Mouse (Mus musculus) neural tube, embryonic 12.5 days (tissue): ENCODE measurements around the gene Olfr728. TPM values are rescaled to one million over a fixed set of nuclear protein-coding genes. Genes with fewer than 3 reads are reported as not detected.

Source experiments
- ATAC-seq: fragments of 200-750 bp; cut with Nextera tagmentation; 2 replicates; pipeline ENCODE4 v1.8.0; 2017; ENCODE audit warnings: low read depth, mild to moderate bottlenecking, moderate TSS enrichment, moderate library complexity; ENCODE audit not compliant: low FRiP score
- H3K27ac ChIP-seq: fragments of 300-500 bp; sonication (generic); 2 replicates; pipeline ENCODE4 v1.5.1; 2016
- H3K27me3 ChIP-seq: fragments of 300-500 bp; sonication (generic); replicated peaks from 2 replicates; pipeline ENCODE4 v1.6.1; 2016; ENCODE audit warnings: mild to moderate bottlenecking
- H3K36me3 ChIP-seq: fragments of 300-500 bp; sonication (generic); 2 replicates; pipeline ENCODE4 v1.6.1; 2016; ENCODE audit warnings: mild to moderate bottlenecking
- H3K4me1 ChIP-seq: fragments of 300-500 bp; sonication (generic); 2 replicates; pipeline ENCODE4 v1.6.1; 2016
- H3K4me2 ChIP-seq: fragments of 300-500 bp; sonication (generic); replicated peaks from 2 replicates; pipeline ENCODE4 v1.6.1; 2016; ENCODE audit warnings: mild to moderate bottlenecking
- H3K4me3 ChIP-seq: fragments of 300-500 bp; sonication (generic); 2 replicates; pipeline ENCODE4 v1.5.1; 2016
- H3K9ac ChIP-seq: fragments of 300-500 bp; sonication (generic); 2 replicates; pipeline ENCODE4 v1.6.1; 2016; ENCODE audit warnings: mild to moderate bottlenecking
- H3K9me3 ChIP-seq: fragments of 300-500 bp; sonication (generic); 2 replicates; pipeline ENCODE4 v1.6.1; 2016; ENCODE audit warnings: mild to moderate bottlenecking
- WGBS: fragments of 180-500 bp; shearing (Covaris S2); methylation state at CpG from one replicate; pipeline ENCODE4 v1.1.7; 2016; 5-methylcytosine and 5-hydroxymethylcytosine counted together
- polyA plus RNA-seq: library from polyadenylated mRNA; unstranded; fragments of >200 nt; fragmentation: Nextera tagmentation; extraction: Ambion mirVana; gene quantifications from 2 replicates; pipeline ENCODE4 v1.2.1, GENCODE M21; 2016

Olfr728 gene
- polyA plus RNA-seq: not detected in 2 replicates

GRCm38 (mm10) chr14:50142580-50142979, at the start of gene Olfr728:
Olfr728 (minus strand) TSS chr14:50142680.
- no peak within 1 kb of the TSS for H3K27ac ChIP-seq
- H3K9ac ChIP-seq: no peak within 1 kb of the TSS
- WGBS: 91% methylated on average over 5 of the region's 5 CpGs
- no peaks in the 10 kb centered on the region for H3K4me1 ChIP-seq
- no peaks in the 10 kb centered on the region for H3K36me3 ChIP-seq
- no peak for ATAC-seq
- no peaks in the 10 kb centered on the region for H3K9me3 ChIP-seq
- no peak within 1 kb of the TSS for H3K4me3 ChIP-seq
- no peak within 1 kb of the TSS for H3K4me2 ChIP-seq
- no peaks in the 10 kb centered on the region for H3K27me3 ChIP-seq

- ATAC-seq: no peak
- H3K9me3 ChIP-seq: no peaks in the 10 kb centered on the region
- H3K27me3 ChIP-seq: no peaks in the 10 kb centered on the region
- 67% methylated on average over 1 of the region's 1 CpGs for WGBS
- no peaks in the 10 kb centered on the region for H3K4me1 ChIP-seq
- no peak within 1 kb of the TSS for H3K4me2 ChIP-seq
- no peak within 1 kb of the TSS for H3K4me3 ChIP-seq
- H3K9ac ChIP-seq: no peak within 1 kb of the TSS
- H3K27ac ChIP-seq: no peak within 1 kb of the TSS
- no peaks in the 10 kb centered on the region for H3K36me3 ChIP-seq
Measured at GRCm38 (mm10) chr14:50188098-50188497, 45.6 kb upstream of the Olfr728 start, which contains the start of gene Olfr730. Olfr730 (minus strand) TSS chr14:50188198.

GRCm38 (mm10) chr14:50152810-50153209, 10.3 kb upstream of the Olfr728 start, which contains the start of gene Olfr729:
Olfr729 (minus strand) TSS chr14:50152910.
- no peak within 1 kb of the TSS for H3K4me3 ChIP-seq
- H3K36me3 ChIP-seq: no peaks in the 10 kb centered on the region
- no peak within 1 kb of the TSS for H3K27ac ChIP-seq
- H3K9ac ChIP-seq: no peak within 1 kb of the TSS
- ATAC-seq: no peak
- no peak within 1 kb of the TSS for H3K4me2 ChIP-seq
- H3K9me3 ChIP-seq: no peaks in the 10 kb centered on the region
- no peaks in the 10 kb centered on the region for H3K4me1 ChIP-seq
- H3K27me3 ChIP-seq: no peaks in the 10 kb centered on the region

- Histone ChIP-seq H3K4me3 (no peak within 1 kb of the TSS), H3K27ac (no peak within 1 kb of the TSS), H3K4me2 (no peak within 1 kb of the TSS), H3K36me3 (no peaks in the 10 kb centered on the region), H3K9me3 (no peaks in the 10 kb centered on the region), H3K9ac (no peak within 1 kb of the TSS), H3K27me3 (no peaks in the 10 kb centered on the region), H3K4me1 (no peaks in the 10 kb centered on the region)
- no peak for ATAC-seq
- 90% methylated on average over 1 of the region's 1 CpGs for WGBS
Measured at GRCm38 (mm10) chr14:50122886-50123285, 19.6 kb downstream of the Olfr728 start, which contains the start of gene Olfr727. Olfr727 (plus strand) TSS chr14:50123186.

GRCm38 (mm10) chr14:50090853-50091252, 51.6 kb downstream of the Olfr728 start, which contains the start of gene Olfr726:
Olfr726 (minus strand) TSS chr14:50090953.
- no peaks in the 10 kb centered on the region for H3K4me1 ChIP-seq
- H3K4me2 ChIP-seq: no peak within 1 kb of the TSS
- no peak within 1 kb of the TSS for H3K27ac ChIP-seq
- H3K9ac ChIP-seq: no peak within 1 kb of the TSS
- no peak for ATAC-seq
- H3K9me3 ChIP-seq: no peaks in the 10 kb centered on the region
- H3K4me3 ChIP-seq: no peak within 1 kb of the TSS
- 80% methylated on average over 1 of the region's 1 CpGs for WGBS
- H3K36me3 ChIP-seq: no peaks in the 10 kb centered on the region
- no peaks in the 10 kb centered on the region for H3K27me3 ChIP-seq

Other genes with a start within 250 kb of the Olfr728 start
- gene Olfr722, start 240.7 kb downstream of the Olfr728 start, polyA plus RNA-seq: not detected in 2 replicates
- gene Olfr723, start 210.9 kb downstream of the Olfr728 start, polyA plus RNA-seq: not detected in 2 replicates
- gene Olfr724, start 179.4 kb downstream of the Olfr728 start, polyA plus RNA-seq: not detected in 2 replicates
- not detected in 2 replicates for gene Olfr725, start 102.3 kb downstream of the Olfr728 start, polyA plus RNA-seq
- not detected in 2 replicates for gene Olfr726, start 51.7 kb downstream of the Olfr728 start, polyA plus RNA-seq
- not detected in 2 replicates for gene Olfr727, start 19.5 kb downstream of the Olfr728 start, polyA plus RNA-seq
- gene Olfr729, start 10.2 kb upstream of the Olfr728 start, polyA plus RNA-seq: not detected in 2 replicates
- gene Olfr730, start 45.5 kb upstream of the Olfr728 start, polyA plus RNA-seq: not detected in 2 replicates
- gene Olfr731, start 99.2 kb upstream of the Olfr728 start, polyA plus RNA-seq: not detected in 2 replicates
- gene Olfr732, start 141.5 kb upstream of the Olfr728 start, polyA plus RNA-seq: not detected in 2 replicates
- gene Olfr733, start 158.8 kb upstream of the Olfr728 start, polyA plus RNA-seq: not detected in 2 replicates
- not detected in 2 replicates for gene Olfr734, start 184.1 kb upstream of the Olfr728 start, polyA plus RNA-seq
- not detected in 2 replicates for gene Olfr735, start 206.2 kb upstream of the Olfr728 start, polyA plus RNA-seq
- gene Tlr11, start 215.2 kb upstream of the Olfr728 start, polyA plus RNA-seq: not detected in 2 replicates
- gene Olfr736, start 238.5 kb upstream of the Olfr728 start, polyA plus RNA-seq: not detected in 2 replicates